ENCODE assay signal across 7 mouse cellular contexts in the genomic region with DNA sequence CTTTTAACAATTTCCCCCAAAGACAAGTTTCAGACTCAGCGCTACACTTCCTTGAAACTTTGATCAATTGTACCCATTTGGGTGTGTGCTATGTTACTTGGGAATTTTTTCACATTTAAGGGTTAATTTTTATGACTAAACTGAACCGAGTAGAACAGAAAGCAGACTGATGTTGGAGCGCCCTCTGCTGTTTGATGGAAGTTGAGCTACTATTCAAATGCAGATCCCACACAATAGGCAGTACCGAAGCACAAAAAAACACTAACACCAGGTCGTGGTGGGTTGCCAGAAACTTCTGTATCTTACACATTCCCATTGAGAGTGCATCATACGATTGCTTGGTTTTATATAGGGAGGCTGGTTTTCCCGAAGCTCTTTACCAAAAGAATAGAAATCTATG.
DNase-seq lines count a peak whose midpoint lies in the region; ATAC-seq lines count a peak whose summit lies in the region.

No protein-coding gene starts in this region.

- H3K9me3 ChIP-seq in embryonic facial prominence, embryonic 11.5 days (replicated peaks; ENCODE audit: control insufficient read depth, low read length) = no peaks in the 10 kb centered on the region

- H3K4me1 ChIP-seq in embryonic facial prominence, embryonic 11.5 days (ENCODE audit: control insufficient read depth, insufficient read depth, low read length) = no peaks in the 10 kb centered on the region

- no peak overlapping the region for H3K27ac ChIP-seq in embryonic facial prominence, embryonic 11.5 days (replicated peaks; ENCODE audit: low read depth, low read length)

- no peaks in the 10 kb centered on the region for H3K36me3 ChIP-seq in embryonic facial prominence, embryonic 11.5 days (replicated peaks; ENCODE audit: control insufficient read depth, insufficient read depth, low read depth, low read length)

- no peak overlapping the region for H3K9ac ChIP-seq in embryonic facial prominence, embryonic 11.5 days (replicated peaks; ENCODE audit: low read length)

- no peak overlapping the region for H3K4me3 ChIP-seq in embryonic facial prominence, embryonic 11.5 days (ENCODE audit: low read depth, low read length)

- no peak; the same call in 1 of the 2 replicates for ATAC-seq in embryonic facial prominence, embryonic 11.5 days (replicated peaks; ENCODE audit: insufficient number of reproducible peaks, low FRiP score, low TSS enrichment, low read depth)
- ATAC-seq in hematopoietic stem cell, adult 5-6 weeks (replicated peaks in 1 of 2; ENCODE audit: insufficient read depth in 1 of 2, low FRiP score in 2 of 2, low TSS enrichment in 1 of 2, low read depth in 1 of 2, poor library complexity in 2 of 2, severe bottlenecking in 2 of 2) = peak; percentile 77 to 80

- peak; percentile 81 for DNase-seq in ES-CJ7 (ENCODE audit: low read depth, low spot score)
- peak; percentile 83 for DNase-seq in adrenal gland, postnatal 10 days
- peak; percentile 89 for DNase-seq in embryonic facial prominence, embryonic 11.5 days (ENCODE audit: low spot score)
- peak; percentile 42 for DNase-seq in layer of hippocampus, adult 9-10 months (ENCODE audit: low spot score)
- peak; percentile 74 for DNase-seq in lung, postnatal 10 days
- DNase-seq in right cerebral cortex, adult 2 months (ENCODE audit: low spot score in 2 of 2) = peak; percentile 87 to 88

- 8% methylated on average over 7 of the region's 7 CpGs for WGBS in embryonic facial prominence, embryonic 11.5 days

- H3K4me2 ChIP-seq in embryonic facial prominence, embryonic 11.5 days (ENCODE audit: low read depth, low read length) = no peak overlapping the region

- no peaks in the 10 kb centered on the region for H3K27me3 ChIP-seq in embryonic facial prominence, embryonic 11.5 days (ENCODE audit: control insufficient read depth, insufficient read depth, low read length)
